Mouse (Mus musculus) left cerebral cortex, postnatal 36 days (tissue): Measurements from ENCODE around the gene Spata31d1a. TPM values are rescaled to one million over a fixed set of nuclear protein-coding genes. Genes with fewer than 3 reads are reported as not detected.
"Not testable (repeated sequence)": the region's sequence is repeated elsewhere in the genome, so short reads cannot be mapped to it uniquely, and the experiment has no call there.

ENCODE experiments used
- DNase-seq, 2 experiments: peaks; one replicate each; pipeline ENCODE4 v3.0.0; 2021 to 2022; ENCODE audit warnings: low spot score in 2 of 2, mixed read lengths in 1 of 2
- intact Hi-C: fragments of 180-260 bp; cut with DNase I; formaldehyde crosslinking; loops from one replicate; pipeline ENCODE4 v1.15.1; 2025
- total RNA-seq, 2 experiments: library from RNA; stranded (reverse); gene quantifications; 2 replicates each; pipeline ENCODE4 v1.2.3; 2021

Gene Spata31d1a
- total RNA-seq, 2 experiments from 2014 or later = 0.12 to 0.25 TPM

DNA sequence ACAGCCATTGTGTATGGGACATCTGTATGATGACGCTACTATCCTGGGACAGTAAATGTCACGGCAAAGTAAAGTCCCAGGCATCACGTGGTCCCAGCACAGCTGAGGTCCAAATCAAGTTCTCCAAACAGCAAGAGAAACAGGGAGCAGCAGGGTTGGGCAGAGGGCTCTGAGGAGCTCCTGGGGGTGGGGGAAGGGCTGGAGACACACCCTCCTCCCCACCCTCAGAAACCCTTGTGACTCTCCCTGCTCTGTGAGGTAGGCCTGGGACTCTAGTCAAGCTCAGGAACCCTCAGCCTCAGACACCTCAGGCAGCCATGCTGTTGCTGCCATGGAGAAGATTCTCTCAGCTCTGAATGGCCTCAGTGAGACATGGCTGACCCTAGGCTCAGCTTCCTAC lies 1.9 kb upstream of the Spata31d1a start, which contains the start of gene Spata31d1b:
Gene Spata31d1b, plus strand, starts transcription at position 301 of the 400 bp plus-strand sequence.
- intact Hi-C loops, DNase-seq: not testable (repeated sequence)

DNA sequence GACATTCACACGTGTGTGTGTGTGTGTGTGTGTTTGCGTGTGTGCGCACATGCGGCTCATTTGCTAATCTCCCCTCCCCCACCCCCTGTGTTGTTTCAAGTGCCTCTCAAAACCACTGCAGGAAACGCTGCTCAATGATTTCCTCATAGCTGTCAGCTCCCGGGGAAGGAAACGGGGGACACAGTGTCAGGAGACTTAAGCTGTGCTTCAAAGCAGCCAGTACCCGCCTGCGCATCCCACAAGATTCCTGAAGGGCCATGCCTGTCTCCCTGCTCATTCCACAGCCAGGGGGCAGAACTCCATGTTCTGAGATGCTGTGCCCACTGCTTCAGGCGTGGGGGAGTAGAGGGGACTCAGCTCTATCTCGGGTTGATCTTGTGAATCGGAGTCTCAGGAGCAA lies 5.6 kb downstream of the Spata31d1a start:
- intact Hi-C loops = no loop called here
- peak in 1 of 2 experiments; percentile 18 for DNase-seq

DNA sequence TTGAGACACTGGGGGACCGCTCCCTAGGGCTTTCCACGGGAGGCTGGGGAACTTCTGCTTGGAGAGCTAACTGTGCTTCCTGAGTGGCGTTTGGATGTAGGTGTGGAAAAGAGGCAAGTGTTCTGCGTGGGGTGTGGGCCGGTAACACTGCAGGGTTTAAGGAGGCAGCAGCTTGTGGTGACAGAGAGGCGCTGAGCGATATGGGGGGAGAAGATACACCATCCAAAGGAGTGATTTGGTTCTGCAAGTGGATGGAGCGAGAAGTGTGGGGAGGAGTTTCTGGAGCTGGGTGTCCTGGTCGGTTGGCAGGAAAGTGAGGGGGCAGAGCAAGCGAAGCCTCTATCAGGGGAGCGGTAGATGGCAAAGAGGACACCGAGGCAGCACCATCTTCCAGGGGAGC lies 6.6 kb downstream of the Spata31d1a start:
- intact Hi-C loops = no loop called here
- DNase-seq = peak; percentile 50 to 53

DNA sequence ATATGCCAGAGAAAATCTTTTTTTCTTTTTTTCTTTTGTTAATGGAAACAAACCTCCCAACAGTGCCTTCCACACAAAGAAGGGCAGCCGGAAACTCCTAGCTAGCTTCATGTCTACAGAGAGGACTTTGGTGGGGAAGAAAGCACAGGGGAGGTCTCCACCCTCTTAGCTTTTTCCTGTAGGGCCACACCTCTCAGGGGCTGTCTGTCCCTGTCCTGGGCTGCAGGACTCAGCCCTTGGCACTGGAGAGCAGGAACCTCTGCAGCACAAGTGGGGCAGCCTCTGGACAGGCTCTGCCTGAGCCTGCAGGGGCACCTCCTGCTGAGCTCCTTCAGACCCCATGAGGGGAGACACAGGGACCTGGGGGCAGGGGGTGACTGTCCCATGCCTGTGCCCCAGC lies 10.0 kb downstream of the Spata31d1a start:
- DNase-seq, intact Hi-C loops: not testable (repeated sequence)

DNA sequence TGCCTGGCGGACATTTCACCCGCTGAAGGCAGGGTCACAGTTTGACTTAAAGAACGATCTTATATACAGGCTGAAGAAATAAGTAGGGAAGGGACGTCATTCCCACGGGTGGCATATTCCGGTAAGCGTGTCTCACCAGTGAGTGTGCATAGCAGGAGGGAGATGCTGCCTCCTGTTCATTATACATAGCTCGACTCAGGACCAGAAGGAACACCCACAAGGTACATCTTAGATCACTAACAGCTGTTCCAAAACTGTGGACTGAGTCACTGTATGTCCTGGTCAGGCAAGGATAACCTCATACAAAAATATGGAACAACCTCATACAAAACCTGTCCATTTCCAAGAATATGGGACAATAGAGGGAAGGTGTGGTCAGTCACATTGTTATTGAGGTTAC lies 11.0 kb downstream of the Spata31d1a start:
- intact Hi-C loops = no loop called here
- DNase-seq = peak in 1 of 2 experiments; percentile 38

DNA sequence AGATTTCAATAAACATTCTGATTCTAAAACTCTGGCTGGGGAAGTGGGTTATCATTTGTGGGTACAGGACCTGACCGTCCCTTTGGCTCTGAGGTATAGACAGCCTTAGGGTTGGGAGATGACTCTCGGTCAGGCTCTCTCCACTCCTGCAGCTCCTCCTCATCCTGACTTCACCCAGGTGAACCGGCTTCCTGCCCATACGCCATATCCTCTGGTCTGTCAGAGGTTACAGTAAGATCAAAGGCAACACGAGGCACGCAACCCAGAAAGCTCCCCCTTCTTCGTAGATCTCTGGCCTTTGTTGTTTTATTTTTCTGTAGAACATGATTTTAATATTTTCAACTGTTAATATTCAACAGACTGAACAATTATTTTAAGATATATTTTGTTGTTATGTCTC lies 14.3 kb downstream of the Spata31d1a start:
- intact Hi-C loops = no loop called here
- no peak for DNase-seq

DNA sequence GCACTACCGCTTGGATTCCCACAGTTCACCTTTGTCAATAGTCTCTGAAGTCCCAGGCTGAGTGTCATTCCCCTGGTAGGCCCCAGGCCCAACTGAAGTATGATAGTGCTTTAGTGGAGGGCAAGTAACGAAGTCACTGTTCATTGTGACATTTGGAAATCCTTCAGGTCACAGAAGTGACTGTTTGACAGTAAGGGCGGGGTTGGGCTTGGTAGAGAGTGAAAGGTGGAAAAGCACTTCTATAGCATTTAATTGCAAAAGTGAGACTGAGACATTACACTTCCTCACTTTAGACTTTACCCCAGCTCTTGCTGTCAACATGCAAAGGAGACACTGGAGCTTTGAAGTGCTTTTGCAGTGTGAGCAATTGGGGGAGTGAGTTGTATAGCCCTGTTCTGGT lies 16.1 kb downstream of the Spata31d1a start, which contains the start of gene 4921517D22Rik:
Gene 4921517D22Rik, minus strand, starts transcription at position 101 of the 400 bp plus-strand sequence.
- intact Hi-C loops = no loop called here
- no peak for DNase-seq

DNA sequence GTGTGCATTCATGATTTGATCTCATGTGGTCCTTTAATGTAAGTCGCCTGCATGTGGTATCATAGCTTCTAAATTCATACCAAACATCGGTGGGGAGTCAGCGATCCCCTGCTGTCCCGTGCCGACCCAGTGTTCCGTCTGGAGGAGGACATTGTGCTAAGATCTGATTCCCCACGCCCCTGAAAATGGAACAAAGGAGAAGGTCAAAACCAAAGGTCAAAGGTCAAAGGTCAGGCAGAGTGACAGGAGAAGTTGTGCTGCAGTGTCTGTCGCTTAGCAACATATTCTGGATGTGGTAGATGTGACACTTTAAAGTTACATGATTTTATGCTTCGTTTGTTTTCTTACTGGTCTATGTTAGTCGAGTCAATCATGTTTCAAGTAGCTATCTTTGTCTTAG lies 18.7 kb downstream of the Spata31d1a start:
- intact Hi-C loops = no loop called here
- DNase-seq = no peak

DNA sequence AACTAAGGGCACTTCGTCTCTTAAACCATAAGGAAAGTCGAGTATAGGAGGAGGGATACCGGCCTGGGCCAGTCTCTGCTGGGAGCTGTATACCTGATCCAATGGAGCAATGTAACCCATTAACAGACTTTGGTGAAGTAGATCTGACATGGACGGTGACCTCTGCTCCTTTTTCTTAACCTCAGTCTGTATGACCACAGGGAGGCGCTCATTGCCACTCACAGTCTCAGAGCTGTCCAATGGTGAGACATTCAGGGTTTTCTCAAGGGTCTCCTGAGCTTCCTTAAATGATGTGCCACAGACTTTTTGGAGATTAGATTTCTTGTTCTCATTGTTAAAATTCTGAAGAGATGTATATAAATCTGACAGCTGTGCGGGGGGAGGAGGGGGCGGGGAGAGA lies 19.6 kb downstream of the Spata31d1a start:
- intact Hi-C loops = no loop called here

DNA sequence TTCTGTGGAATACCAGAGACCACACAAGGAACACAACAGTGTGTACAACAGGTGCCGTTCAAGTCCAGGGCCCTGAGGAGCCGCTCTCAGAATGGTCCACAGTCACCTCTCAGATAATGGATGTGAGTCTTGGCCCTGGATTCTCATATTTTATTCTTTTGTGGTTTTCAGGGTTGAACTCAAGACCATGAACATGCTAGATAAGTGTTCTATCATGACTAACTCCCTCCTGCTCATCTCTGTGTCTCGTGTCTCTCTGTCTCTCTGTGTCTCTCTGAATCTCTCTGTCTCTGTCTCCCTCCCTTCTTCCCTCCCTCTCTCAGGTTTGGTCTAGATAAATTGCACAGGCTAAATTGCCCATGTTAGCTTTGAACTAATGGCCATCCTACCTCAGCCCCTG lies 20.3 kb downstream of the Spata31d1a start:
- DNase-seq = no peak
- intact Hi-C loops = no loop called here

More for the DNA sequence above, 19.6 kb downstream of the Spata31d1a start:
- no peak for DNase-seq

DNA sequence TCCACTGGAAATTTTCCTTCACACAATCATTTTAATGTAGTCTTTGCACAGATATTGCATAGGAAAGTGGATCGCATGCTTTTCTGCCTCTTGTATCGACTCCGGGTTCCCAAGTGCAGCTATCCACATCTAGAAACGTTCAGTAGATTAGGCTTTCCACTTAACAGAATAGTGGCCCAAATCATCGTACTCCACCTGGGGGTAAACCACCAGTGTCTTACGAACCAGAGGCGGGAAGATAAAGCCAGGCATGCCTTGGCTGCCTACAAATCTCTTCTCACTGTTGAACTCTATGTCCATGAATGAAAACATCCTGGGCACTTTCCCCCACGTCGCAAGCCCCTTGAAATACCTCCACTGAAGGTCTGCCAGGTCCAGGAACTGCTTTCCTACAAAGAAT lies 20.8 kb downstream of the Spata31d1a start:
- intact Hi-C loops = no loop called here

GRCm38 (mm10) chr13:59688338-59688770 lies 21.8 kb downstream of the Spata31d1a start:
- intact Hi-C loops = no loop called here
- no peak for DNase-seq

More for the DNA sequence above, 20.8 kb downstream of the Spata31d1a start:
- DNase-seq = no peak

DNA sequence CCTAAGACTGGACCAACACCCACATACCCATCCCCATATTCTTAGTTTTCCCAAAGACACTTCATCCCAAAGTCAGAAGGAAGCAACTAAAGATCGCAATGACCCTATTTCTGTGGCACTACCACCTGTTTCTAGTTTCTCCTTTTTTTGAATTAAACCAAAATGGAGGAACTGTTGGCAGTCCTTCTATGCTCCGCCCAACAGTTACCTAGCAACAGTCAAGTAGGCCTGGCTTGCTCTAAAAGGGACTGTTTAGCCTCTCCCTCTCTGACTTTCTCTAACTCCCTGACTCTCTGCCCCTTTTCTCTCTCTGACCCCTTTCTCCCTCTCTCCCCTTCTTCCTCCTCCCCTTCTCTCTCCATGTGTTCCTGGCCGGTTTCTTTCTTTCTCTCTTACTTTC lies 24.9 kb downstream of the Spata31d1a start:
- no peak for DNase-seq
- intact Hi-C loops = no loop called here

- intact Hi-C loops = no loop called here
These were observed 27.5 kb downstream of the Spata31d1a start for GRCm38 (mm10) chr13:59682629-59683028.

DNA sequence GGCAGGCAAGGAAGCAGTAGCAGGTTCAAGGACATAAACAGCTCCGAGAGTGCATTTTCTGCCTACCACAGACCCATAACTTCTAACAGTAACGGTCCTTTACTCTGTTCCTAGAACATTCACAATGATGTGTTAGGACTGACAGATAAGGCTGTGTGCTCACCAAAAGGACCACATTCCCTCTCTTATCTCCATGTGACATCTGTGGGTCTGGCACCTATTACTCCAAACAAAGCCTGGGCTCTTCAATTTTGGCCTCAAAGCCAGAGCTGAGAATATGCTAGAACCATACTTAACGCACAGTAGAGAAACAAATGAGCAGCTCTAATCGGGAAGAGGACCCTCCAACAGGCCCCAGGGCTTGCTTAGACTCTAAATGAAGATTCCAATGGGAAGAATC lies 30.2 kb downstream of the Spata31d1a start:
- DNase-seq = no peak
- intact Hi-C loops = no loop called here

More at GRCm38 (mm10) chr13:59682629-59683028, 27.5 kb downstream of the Spata31d1a start:
- DNase-seq = no peak

DNA sequence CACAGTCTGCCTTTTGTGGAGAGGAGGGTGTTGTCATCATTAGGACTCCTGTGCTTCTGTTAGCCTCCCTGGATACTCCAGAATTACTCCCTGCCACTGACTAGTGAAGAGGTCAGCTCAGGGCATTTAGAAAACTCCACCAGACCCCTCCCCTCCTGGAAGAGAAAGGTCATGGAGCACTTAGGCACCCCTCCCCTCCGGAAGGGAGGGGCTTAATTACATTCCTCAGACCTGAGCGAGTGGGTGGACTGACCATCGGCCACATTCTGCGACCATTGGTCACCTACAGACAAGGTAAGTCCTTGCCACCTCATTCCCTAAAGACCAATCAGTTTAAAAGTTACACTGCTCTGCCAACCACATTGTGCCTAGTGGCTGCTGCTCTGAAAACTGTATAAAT lies 30.8 kb downstream of the Spata31d1a start:
- intact Hi-C loops = no loop called here
- DNase-seq = no peak

DNA sequence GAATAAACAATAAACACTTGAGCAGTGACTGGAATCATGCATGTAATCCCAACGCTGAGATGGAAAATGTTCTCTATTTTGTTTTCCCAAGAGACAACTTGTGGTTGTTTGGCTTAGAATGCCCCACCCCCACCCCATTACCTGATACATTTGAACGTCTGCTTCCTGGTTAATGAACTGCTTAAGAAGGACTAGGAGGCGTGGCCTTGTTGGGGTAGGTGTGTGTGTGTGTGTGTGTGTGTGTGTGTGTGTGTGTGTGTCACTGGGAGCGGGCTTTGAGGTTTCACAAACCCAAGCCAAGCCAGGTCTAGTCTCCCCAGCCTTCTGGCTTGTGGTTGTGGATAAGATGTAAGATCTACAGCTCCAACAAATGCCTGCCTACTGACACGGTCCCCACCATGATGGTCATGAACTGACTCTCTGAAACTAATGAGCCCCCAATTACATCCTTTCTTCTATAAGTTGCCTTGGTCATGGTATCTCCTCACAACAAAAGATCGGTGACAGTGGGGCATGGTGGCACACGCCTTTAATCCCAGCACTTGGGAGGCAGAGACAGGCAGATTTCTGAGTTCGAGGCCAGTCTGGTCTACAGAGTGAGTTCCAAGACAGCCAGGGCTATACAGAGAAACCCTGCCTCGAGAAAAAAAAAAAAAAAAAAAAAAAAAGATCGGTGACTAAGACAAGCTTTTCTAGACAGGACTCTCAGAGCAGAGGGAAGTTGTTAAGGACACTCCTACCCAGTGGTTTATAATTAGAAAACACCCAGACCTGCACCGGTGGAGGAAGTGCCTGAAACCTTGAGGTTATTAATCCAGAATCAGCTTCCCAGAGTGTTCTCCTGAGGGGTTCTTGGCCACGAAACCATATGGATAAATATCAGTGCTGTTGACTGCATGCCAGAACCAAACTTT lies 33.6 kb downstream of the Spata31d1a start:
- intact Hi-C loops = no loop called here
- DNase-seq = no peak

DNA sequence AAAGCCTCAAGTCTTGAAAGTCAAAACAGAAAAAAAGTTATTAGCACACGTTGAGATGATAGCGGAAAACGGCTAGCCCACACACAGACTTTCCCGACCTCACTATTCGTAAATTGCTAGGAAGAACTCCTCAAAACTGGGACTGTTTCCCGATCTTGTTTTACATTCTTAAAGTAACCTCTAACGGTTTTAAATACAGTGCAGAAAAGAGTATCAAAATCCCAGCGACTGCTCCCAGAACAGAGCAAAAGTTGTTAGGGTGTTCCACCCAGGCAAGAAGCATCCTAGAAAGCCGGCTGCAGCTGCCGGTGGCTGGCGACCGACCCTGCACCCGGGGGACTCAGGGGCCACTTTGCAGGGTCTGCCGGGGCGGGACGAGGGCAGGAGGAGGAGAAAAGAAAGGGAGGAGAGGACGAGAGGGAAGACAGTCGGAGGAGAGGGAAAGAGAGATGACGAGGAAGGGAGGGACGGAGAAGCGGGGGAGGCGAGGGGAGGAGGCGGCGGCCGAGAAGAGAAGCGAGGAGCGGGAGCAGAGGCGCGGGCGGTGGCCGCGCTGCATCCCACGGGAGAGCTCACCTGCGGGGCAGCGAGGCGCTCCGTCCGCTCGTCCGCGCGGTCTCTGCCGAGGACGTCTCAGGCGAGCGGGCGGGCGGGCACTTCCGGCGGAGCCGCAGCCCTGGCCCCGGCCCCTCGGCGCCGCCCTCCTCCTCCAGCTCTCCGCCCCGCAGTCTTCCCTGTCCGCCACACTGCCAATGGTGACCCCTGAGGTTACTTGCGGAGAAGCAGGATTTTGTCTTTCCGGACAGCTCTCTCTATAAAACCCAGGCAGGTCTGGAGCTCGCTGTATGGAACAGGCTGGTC lies 34.7 kb downstream of the Spata31d1a start, which contains the start of gene Golm1:
Gene Golm1, minus strand, starts transcription at position 661 of the 861 bp plus-strand sequence.
- peak; percentile 47 to 62 for DNase-seq

DNA sequence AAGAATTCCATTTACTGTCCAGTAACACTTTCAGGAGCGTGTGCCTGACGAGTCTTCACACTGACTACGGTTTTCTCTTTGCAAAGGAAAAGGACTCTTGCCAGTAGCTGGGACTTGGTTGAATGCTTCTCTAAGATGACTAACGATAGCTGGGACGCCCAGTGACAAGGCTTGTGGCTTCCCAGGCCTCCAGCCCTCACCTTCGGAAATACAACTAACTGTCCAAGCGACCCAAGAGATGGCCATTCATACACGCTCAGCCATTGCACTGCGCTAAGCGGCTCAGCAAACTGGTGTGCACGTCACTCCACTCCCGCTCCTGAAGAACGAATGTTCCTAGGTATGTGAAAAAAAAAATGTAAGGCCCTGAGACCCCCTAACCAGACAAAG lies 35.4 kb downstream of the Spata31d1a start:
- peak in 1 of 2 experiments; percentile 30 for DNase-seq
- intact Hi-C loops = no loop called here

More for the DNA sequence above, 34.7 kb downstream of the Spata31d1a start, which contains the start of gene Golm1:
- intact Hi-C loops = no loop called here

GRCm38 (mm10) chr13:59674215-59674614 lies 35.9 kb downstream of the Spata31d1a start:
- intact Hi-C loops = no loop called here
- DNase-seq = no peak
